Comparison of ENCODE assay signal across 12 mouse cellular contexts in genomic region chr6:126118247-126118646, GRCm38 (mm10). TPM values are rescaled to one million over a fixed set of nuclear protein-coding genes. Genes with fewer than 3 reads are reported as not detected.
"Had no signal": no experiment of that assay in that cellular context is flagged by ENCODE, and none has a peak within 500 bp of the region (broad histone marks: within the 10 kb centered on the region; RNA-seq: fewer than 3 reads in every experiment).

No protein-coding gene starts in this region.

- H3K27me3 ChIP-seq: limb, embryonic 13.5 days; liver, embryonic 12.5 days; neural tube, embryonic 15.5 days had no signal

- H3K9me3 ChIP-seq: limb, embryonic 13.5 days; liver, embryonic 12.5 days; midbrain, embryonic 10.5 days; neural tube, embryonic 15.5 days had no signal

- H3K27ac ChIP-seq: hindbrain, postnatal 0 days; liver, embryonic 12.5 days; midbrain, embryonic 10.5 days; neural tube, embryonic 15.5 days had no signal

- H3K36me3 ChIP-seq: liver, embryonic 12.5 days; midbrain, embryonic 10.5 days; neural tube, embryonic 15.5 days had no signal

- DNase-seq: left cerebral cortex, postnatal 4 days; lung, embryonic 14.5 days; lung, postnatal 4 days; midbrain, embryonic 14.5 days; thymus, adult 2 months; thymus, postnatal 25 days had no signal

- H3K4me3 ChIP-seq: limb, embryonic 13.5 days; liver, embryonic 12.5 days; midbrain, embryonic 10.5 days; myocyte; neural tube, embryonic 15.5 days had no signal

- H3K4me1 ChIP-seq: liver, embryonic 12.5 days had no signal

- H3K4me2 ChIP-seq: limb, embryonic 13.5 days; liver, embryonic 12.5 days; lung, embryonic 14.5 days; neural tube, embryonic 15.5 days had no signal

- H3K9ac ChIP-seq: limb, embryonic 13.5 days; liver, embryonic 12.5 days; lung, embryonic 14.5 days; neural tube, embryonic 15.5 days had no signal

- ATAC-seq: hindbrain, postnatal 0 days; liver, embryonic 12.5 days had no signal

RNA-seq across cellular contexts. Expression of gene Ntf3, which starts 48.5 kb away (rescaled TPM):
- polyA plus RNA-seq: myocyte had no signal
